Mouse (Mus musculus) frontal cortex, postnatal 10 days (tissue): ENCODE results near the gene Ube2g2.

Experiments used
- DNase-seq, 2 experiments: peaks; one replicate each; pipeline ENCODE4 v3.0.0; 2022; ENCODE audit warnings: low spot score in 2 of 2, mixed read lengths in 1 of 2

The Ube2g2 gene

GRCm38 (mm10) chr10:77622055-77622988 lies at the start of gene Ube2g2:
Gene Ube2g2 (plus strand): TSS chr10:77622275.
- peak; percentile 85 to 90 for DNase-seq

DNA sequence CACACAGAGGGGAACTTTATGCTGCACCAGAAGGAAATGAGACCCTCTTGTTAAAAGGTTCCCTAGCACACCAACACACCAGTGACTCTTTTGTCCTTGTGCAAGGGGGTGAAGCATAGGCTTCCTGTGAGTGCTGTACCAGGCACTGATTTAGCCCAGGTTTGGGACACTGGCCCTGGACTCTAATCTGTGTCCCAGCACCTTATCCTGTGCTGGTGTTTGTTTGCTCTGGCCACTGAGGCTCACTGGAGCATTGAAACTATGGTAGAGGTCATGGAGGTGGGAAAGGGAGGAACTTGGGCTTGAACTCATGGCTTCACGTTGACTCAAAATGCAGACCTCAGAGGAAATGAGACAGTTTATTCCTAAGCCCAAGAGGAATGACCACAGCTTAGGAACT lies 48.9 kb upstream of the Ube2g2 start:
- DNase-seq, result no peak

DNA sequence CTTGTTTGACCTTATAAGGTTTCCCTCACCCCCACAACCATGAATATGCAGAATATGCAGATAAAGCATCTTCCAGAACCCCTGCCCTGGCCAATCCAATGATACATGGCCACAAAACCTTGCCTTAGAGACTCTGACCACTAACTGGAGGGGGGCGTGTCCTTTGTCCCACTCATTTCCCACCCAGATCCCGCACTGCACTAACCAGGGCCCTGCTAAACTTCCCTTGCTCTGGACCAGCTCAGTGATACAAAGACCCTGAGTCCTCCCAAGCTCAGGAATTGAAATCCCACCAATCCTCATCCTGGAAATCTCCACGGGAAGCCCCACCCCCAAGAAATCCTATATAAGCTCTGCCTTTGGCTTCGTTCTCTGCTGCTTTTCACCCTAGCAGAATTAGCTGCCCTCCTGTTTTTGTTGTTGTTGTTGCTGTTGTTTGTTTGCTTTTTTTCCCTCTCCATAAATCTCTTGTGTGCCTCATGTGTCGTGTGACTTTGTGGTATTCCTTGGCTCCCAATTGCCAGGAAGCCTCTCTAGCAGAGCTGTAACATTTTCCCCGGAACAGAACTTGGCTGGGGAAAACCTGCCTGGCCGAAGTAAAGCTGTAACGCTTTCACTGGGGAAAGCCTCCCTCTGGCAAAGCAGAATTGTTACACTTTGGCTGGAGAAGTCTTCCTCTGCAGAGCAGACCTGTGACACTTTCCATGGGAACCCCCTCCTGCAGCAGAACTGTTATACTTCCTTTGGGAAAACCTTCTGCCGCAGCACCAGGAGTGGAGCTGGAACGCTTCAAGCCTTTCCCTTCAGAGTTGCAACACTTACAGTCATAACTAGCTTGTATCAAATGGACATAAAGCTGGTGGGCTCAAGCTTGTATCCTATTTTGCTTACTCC lies 41.8 kb upstream of the Ube2g2 start:
- DNase-seq, result no peak

- no peak for DNase-seq
Measured at GRCm38 (mm10) chr10:77581023-77581407, 41.1 kb upstream of the Ube2g2 start.

DNA sequence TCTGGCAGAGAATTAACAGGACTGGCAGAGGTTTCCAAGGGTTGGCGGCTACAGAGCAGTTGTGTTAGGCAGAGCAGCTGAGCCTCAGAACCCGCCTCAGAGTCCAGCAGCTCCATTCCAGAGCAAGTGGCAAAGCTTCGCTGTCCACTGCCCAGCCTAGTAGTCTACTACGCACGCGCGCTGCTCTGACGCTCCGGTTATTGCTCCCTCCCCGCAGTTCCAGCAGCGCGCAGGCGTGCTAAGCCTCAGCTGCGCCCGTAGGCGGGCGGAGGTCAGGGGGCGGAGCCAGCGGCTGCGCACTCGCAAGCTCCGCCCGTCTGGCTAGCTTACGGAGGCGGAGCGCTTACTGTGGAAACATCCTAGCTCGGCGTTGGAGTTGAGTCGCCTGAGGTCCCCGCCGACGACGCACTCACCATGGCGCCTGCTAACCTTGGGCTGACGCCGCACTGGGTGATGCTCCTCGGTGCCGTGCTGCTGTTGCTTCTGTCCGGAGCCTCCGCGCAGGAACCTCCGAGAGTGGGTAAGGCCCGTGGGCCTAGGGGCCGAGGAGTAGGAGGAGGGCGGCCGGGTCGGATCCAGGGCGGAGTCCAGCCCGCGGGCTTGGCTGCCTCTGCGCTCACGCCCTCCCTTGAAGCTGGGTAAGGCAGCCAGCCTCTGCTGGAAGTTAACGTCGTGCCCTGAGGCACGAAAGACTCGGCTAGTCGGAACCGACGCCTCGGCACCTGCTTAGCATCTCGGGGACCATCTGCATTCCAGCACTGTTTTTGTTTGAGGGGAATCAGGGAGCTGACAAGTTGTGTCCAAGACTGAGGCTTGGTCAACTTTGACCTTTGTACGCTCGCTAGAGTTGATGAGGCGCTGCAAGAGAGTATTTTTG lies 40.4 kb upstream of the Ube2g2 start, which contains the start of gene Pttg1ip:
TSS of gene Pttg1ip (plus strand) at position 313 of the 877 bp plus-strand sequence.
- DNase-seq, result peak; percentile 93

DNA sequence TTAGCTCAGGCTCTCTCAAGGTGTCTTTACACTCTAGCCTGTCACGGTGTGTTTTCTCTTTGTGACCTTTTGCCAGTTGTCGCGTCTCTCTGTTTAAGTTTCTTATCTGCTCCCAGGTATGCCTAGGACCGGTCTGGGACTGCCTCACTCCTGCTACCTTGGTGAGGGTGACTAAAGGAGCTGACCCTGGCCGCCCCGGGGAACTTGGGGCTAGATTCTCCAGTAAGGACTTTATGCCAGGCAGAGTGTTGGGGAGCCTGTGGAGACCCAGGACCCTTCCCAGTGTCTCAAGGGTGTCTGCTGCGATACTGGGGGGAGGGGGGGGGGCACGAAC lies 39.8 kb upstream of the Ube2g2 start:
- DNase-seq, result no peak

- no peak for DNase-seq
Measured at GRCm38 (mm10) chr10:77583795-77584422, 38.2 kb upstream of the Ube2g2 start.

DNA sequence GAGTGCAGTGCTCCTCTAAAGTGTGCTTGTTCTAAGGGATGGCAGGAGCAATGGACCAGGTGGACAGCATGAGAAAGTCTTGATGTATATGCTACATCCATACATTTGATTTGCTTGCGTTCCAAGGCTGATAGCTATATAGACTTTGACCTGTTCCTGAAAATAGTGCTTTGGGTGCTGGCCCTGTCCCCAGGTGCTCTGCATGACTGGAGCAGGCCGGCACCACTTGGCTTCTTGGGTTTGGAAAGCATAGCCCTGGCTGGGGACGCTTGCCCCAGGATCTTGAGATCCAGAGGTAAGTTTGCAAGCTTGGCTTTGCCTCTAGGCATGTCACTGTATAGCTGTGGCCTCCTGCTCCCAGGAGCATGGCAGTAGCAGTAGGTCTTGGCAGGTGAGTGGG lies 35.4 kb upstream of the Ube2g2 start:
- no peak for DNase-seq

- no peak for DNase-seq
Measured at GRCm38 (mm10) chr10:77587091-77587775, 34.8 kb upstream of the Ube2g2 start.

GRCm38 (mm10) chr10:77588036-77588435 lies 34.0 kb upstream of the Ube2g2 start:
- DNase-seq, result no peak

GRCm38 (mm10) chr10:77589117-77589516 lies 33.0 kb upstream of the Ube2g2 start:
- no peak for DNase-seq

DNA sequence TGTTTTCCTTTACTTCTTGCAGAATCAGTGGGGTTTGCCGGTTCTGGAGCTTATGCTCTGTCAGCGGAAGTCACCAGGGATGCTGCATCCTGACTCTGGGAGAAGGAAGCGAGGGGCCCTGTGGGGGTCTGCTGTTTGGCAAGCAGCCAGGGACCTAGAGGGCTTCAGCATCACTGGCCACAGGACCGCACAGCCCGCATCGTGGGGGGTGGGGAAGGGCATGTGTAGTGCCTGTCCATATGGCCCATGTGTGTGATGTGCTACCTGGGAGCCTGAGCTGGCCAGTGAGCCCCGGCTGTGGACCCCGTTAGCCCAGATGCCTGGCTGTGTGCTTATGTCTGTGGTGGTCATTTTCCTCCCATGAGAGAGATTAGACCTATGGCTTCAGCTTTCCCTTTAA lies 32.3 kb upstream of the Ube2g2 start:
- DNase-seq, result no peak

- peak in 1 of 2 experiments; percentile 47 for DNase-seq
Measured at GRCm38 (mm10) chr10:77590812-77591211, 31.3 kb upstream of the Ube2g2 start.

DNA sequence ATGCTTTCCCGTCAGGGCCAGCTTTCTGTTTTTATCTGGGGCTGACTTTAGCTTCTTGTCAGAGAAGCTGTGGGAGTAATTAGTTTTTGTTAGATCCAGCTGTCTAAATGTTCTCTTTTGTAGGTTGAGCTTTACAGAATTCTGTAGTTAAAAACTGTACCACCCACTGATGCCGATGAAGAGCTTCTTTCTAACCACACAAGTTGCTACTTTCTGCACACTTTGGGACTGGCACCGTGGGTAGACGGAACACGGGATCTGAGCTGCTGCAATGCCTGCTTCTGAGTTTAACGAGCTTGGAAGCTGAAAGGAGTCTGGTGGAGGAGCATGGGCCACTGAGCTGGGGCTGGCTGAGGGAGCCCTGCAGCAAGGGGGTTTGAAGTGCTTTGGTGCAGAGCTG lies 30.5 kb upstream of the Ube2g2 start:
- no peak for DNase-seq

DNA sequence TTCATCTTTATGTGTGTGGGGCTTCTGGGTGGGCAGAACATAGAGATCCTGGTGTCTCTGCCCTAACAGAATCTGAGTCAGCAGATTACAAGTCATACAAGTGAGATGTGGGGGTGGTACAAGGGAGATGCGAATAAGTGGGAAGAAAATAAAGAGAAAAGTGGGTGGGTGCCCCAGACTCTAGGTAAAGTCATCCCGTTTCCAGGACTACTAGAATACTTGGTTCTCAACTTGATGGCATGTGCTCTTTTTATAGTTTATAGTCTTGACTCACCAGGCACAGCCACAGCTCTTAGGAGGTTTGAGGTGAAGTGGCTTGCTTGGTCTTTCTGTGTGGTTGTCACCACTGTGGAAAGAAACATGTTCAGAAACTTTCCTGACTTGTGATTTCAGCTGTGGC lies 26.0 kb upstream of the Ube2g2 start:
- DNase-seq, result no peak

- no peak for DNase-seq
Measured at GRCm38 (mm10) chr10:77603021-77603420, 19.1 kb upstream of the Ube2g2 start.

DNA sequence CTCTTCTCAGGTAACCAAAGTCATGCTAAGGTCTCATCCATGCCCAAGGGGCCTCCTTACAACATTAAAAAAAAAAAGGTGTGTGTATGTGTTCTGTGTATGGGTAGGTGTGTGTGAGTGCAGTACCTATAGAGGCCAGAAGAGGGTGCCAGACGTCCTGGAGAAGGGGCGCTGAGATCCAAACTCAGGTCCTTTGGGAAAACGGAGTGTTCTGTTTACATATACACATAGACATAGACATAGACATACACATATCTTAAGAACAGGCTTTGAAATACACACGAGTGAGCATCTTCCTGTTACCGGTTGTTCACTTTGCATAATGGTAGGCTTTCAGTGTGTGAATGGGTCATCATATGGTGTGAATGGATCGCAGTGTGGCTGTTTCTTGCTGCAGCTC lies 18.0 kb upstream of the Ube2g2 start:
- no peak for DNase-seq

DNA sequence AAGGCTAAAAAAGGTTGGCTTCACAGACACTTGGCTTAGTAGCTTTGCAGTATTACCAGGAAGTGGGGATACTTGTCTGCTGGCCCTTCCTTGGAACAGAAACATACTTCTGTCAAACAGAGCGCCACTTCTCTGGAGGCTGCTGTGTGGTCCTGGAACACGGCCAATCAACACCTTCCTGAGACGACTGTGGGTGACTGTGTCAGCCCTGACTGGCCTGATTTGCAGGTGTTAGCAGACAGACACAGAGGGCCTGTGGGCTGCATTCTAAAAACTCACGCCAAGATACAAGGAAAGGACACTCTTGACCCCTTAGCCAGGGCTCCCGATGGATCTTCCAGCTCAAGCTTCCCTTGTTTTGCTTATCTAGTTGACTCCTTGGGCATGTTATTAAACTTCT lies 17.1 kb upstream of the Ube2g2 start:
- no peak for DNase-seq

DNA sequence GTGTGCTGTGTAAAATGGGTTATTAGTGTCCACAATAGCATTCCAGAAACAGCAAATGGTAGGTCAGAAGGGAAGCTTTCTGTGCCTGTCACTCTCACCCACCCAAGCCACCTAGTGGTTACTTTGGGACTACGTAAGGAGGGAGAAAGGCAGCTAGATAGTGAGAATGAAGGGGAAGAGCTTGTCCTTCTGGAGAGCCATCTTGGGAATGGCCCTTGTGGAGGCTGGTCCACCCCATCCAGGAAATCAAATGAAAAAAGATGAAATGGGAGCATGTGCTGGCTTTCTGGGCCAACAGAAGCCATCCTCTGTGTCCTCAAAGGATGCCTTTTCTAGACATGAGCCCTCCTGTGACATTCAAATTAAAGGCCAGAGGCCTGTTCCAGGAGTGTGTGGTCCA lies 16.7 kb upstream of the Ube2g2 start:
- no peak for DNase-seq
